Mouse (Mus musculus) cerebellum, adult 2 months (tissue): Measurements from ENCODE around the gene Pef1.

Source experiments
- CTCF ChIP-seq: fragments of 200-500 bp; IDR thresholded peaks from 2 replicates; pipeline ENCODE4 v1.5.1; 2011; ENCODE audit warnings: low read depth, mild to moderate bottlenecking, control low read depth, low read length, moderate library complexity, borderline replicate concordance; ENCODE audit not compliant: insufficient read depth
- POLR2A ChIP-seq: fragments of 200-500 bp; IDR thresholded peaks from 2 replicates; pipeline ENCODE4 v1.6.1; 2011; ENCODE audit warnings: low read length, control low read depth, borderline replicate concordance; ENCODE audit not compliant: insufficient read depth

GRCm38 (mm10) chr4:130056471-130056870 is 45.9 kb upstream of the Pef1 start:
- TF ChIP-seq POLR2A (no peak), CTCF (no peak)
